10 mouse cellular contexts compared by ENCODE assay signal in genomic region chr14:89347972-89348371, GRCm38 (mm10).
DNase-seq lines count a peak whose midpoint lies in the region; ATAC-seq and TF ChIP-seq lines count a peak whose summit lies in the region.
"Had no signal": no experiment of that assay in that cellular context is flagged by ENCODE, and none has a peak within 500 bp of the region (broad histone marks: within the 10 kb centered on the region; RNA-seq: fewer than 3 reads in every experiment).

No protein-coding gene starts in this region.

- TF ChIP-seq POLR2A in cerebellum, adult 2 months (IDR thresholded peaks at IDR 0.05; ENCODE audit: borderline replicate concordance, insufficient read depth, low read length): no peak
- no peak for TF ChIP-seq POLR2A in liver, adult 2 months (IDR thresholded peaks at IDR 0.05; ENCODE audit: extremely low read depth, insufficient read depth, low read length)

- H3K9me3 ChIP-seq in liver, embryonic 11.5 days (ENCODE audit: control insufficient read depth, low read length): no peaks in the 10 kb centered on the region
- H3K9me3 ChIP-seq in midbrain, embryonic 15.5 days: no peaks in the 10 kb centered on the region

- no peak for DNase-seq in cerebellum, adult 2 months
- DNase-seq in cerebellum, adult 9-11 months: no peak
- peak; percentile 41 for DNase-seq in liver, adult 2 months (ENCODE audit: extremely low read depth, low read depth, low spot score)
- DNase-seq in liver, embryonic 11.5 days (ENCODE audit: low spot score): no peak
- peak; percentile 59 for DNase-seq in embryo, embryonic 10 days (ENCODE audit: low spot score)
- DNase-seq in thymus, postnatal 0 days (ENCODE audit: low spot score): no peak
- DNase-seq in spleen, adult 18-20 months: no peak
- DNase-seq: cerebellum, adult 11 months had no signal

- 37% methylated on average over 4 of the region's 4 CpGs for WGBS in cerebellum, adult 2 months
- 38% methylated on average over 4 of the region's 4 CpGs for WGBS in liver, adult 2 months
- WGBS in liver, embryonic 11.5 days: 45% methylated on average over 4 of the region's 4 CpGs
- 42% methylated on average over 4 of the region's 4 CpGs for WGBS in midbrain, embryonic 15.5 days

- no peak overlapping the region for H3K27ac ChIP-seq in cerebellum, adult 2 months (ENCODE audit: insufficient read depth, low read length)
- no peak overlapping the region for H3K27ac ChIP-seq in liver, adult 2 months (replicated peaks; ENCODE audit: insufficient read depth, low read depth, low read length)
- no peak overlapping the region for H3K27ac ChIP-seq in liver, embryonic 11.5 days (ENCODE audit: low read depth, low read length)
- H3K27ac ChIP-seq in midbrain, embryonic 15.5 days: no peak overlapping the region

- no peaks in the 10 kb centered on the region for H3K36me3 ChIP-seq in liver, adult 2 months (ENCODE audit: control insufficient read depth, insufficient read depth, low read length)
- no peaks in the 10 kb centered on the region for H3K36me3 ChIP-seq in liver, embryonic 11.5 days (ENCODE audit: control insufficient read depth, insufficient read depth, low read length)
- no peaks in the 10 kb centered on the region for H3K36me3 ChIP-seq in midbrain, embryonic 15.5 days (replicated peaks)

- H3K4me2 ChIP-seq in liver, embryonic 11.5 days: no peak overlapping the region
- no peak overlapping the region for H3K4me2 ChIP-seq in midbrain, embryonic 15.5 days

- H3K4me3 ChIP-seq in cerebellum, adult 2 months (replicated peaks; ENCODE audit: insufficient read depth, low read depth, low read length): no peak overlapping the region
- H3K4me3 ChIP-seq in liver, adult 2 months (ENCODE audit: insufficient read depth, low read depth, low read length): no peak overlapping the region
- H3K4me3 ChIP-seq in liver, embryonic 11.5 days (ENCODE audit: low read depth, low read length): no peak overlapping the region
- H3K4me3 ChIP-seq in midbrain, embryonic 15.5 days: no peak overlapping the region
- H3K4me3 ChIP-seq: myocyte had no signal

- no peak for ATAC-seq in liver, embryonic 11.5 days (replicated peaks; ENCODE audit: low FRiP score)
- peak; percentile 75; the same call in 1 of the 2 replicates for ATAC-seq in midbrain, embryonic 15.5 days (replicated peaks)

- no peaks in the 10 kb centered on the region for H3K27me3 ChIP-seq in cerebellum, adult 2 months (ENCODE audit: control insufficient read depth, insufficient read depth, low read length)
- H3K27me3 ChIP-seq in liver, adult 2 months (ENCODE audit: control insufficient read depth, insufficient read depth, low read length): no peaks in the 10 kb centered on the region
- H3K27me3 ChIP-seq in liver, embryonic 11.5 days (replicated peaks; ENCODE audit: control insufficient read depth, insufficient read depth, low read length): no peaks in the 10 kb centered on the region
- no peaks in the 10 kb centered on the region for H3K27me3 ChIP-seq in midbrain, embryonic 15.5 days (replicated peaks)

- no peak overlapping the region for H3K9ac ChIP-seq in liver, adult 2 months (ENCODE audit: low read depth, low read length)
- H3K9ac ChIP-seq in liver, embryonic 11.5 days (ENCODE audit: low read depth, low read length): no peak overlapping the region
- no peak overlapping the region for H3K9ac ChIP-seq in midbrain, embryonic 15.5 days

- TF ChIP-seq CTCF in cerebellum, adult 2 months (IDR thresholded peaks at IDR 0.05; ENCODE audit: borderline replicate concordance, insufficient read depth, low read depth, low read length): peak; percentile 22; the same call in 1 of the 2 replicates
- 0 out of 2 replicates have a peak, but pooled peaks have one; percentile 7 for TF ChIP-seq CTCF in liver, adult 2 months (IDR thresholded peaks at IDR 0.05; ENCODE audit: low read depth, low read length)

- no peaks in the 10 kb centered on the region for H3K79me2 ChIP-seq in liver, adult 2 months (ENCODE audit: control insufficient read depth, insufficient read depth, low read length)

- no peaks in the 10 kb centered on the region for H3K4me1 ChIP-seq in cerebellum, adult 2 months (ENCODE audit: control insufficient read depth, insufficient read depth, low read length)
- no peaks in the 10 kb centered on the region for H3K4me1 ChIP-seq in liver, adult 2 months (ENCODE audit: control insufficient read depth, insufficient read depth, low read length)
- H3K4me1 ChIP-seq in liver, embryonic 11.5 days (replicated peaks; ENCODE audit: control insufficient read depth, insufficient read depth, low read length): no peaks in the 10 kb centered on the region
- no peaks in the 10 kb centered on the region for H3K4me1 ChIP-seq in midbrain, embryonic 15.5 days

Comparison
In these comparisons a context has a peak if more than half of its experiments do, and no peak if none do; other contexts are left out.
1. DNase-seq: peak in liver, adult 2 months (single experiment) and embryo, embryonic 10 days (single experiment); none in cerebellum, adult 2 months (0 of 2), cerebellum, adult 9-11 months (single experiment), liver, embryonic 11.5 days (single experiment), thymus, postnatal 0 days (single experiment) and spleen, adult 18-20 months (0 of 2).